Mouse (Mus musculus): Measurements from ENCODE around the gene Gna15. TPM values are rescaled to one million over a fixed set of nuclear protein-coding genes. Genes with fewer than 3 reads are reported as not detected.

Gene Gna15
- polyA plus RNA-seq, 1 experiment: 0.16 TPM

- H3K79me2 ChIP-seq (ENCODE audit: control insufficient read depth, insufficient read depth): no peaks in the 10 kb centered on the region
- no peak overlapping the region for H3ac ChIP-seq (ENCODE audit: control insufficient read depth, insufficient read length, low read depth)
- no peaks in the 10 kb centered on the region for H3K79me3 ChIP-seq (ENCODE audit: low read depth)
- TF ChIP-seq CTCF (IDR thresholded peaks at IDR 0.05; ENCODE audit: control insufficient read depth, insufficient read depth, insufficient read length) (no peak), FOSL1 (IDR thresholded peaks at IDR 0.05; ENCODE audit: insufficient read depth, low read length, poor library complexity, severe bottlenecking) (no peak), MYOG (IDR thresholded peaks at IDR 0.05; ENCODE audit: control insufficient read depth, extremely low read depth, insufficient read length) (no peak), MYOD1 (IDR thresholded peaks at IDR 0.05; ENCODE audit: control insufficient read depth, insufficient read length, low read depth) (no peak), MAX (IDR thresholded peaks at IDR 0.05) (no peak), CEBPB (IDR thresholded peaks at IDR 0.05; ENCODE audit: low read depth) (no peak), USF1 (IDR thresholded peaks at IDR 0.05; ENCODE audit: low read depth) (no peak)
- H3K36me3 ChIP-seq (ENCODE audit: control insufficient read depth, insufficient read depth): no peaks in the 10 kb centered on the region
- H3K4me3 ChIP-seq (ENCODE audit: insufficient read depth, poor library complexity, severe bottlenecking): no peak overlapping the region
- peaks cover 8% of the 10 kb centered on the region for H3K27me3 ChIP-seq (ENCODE audit: control insufficient read depth, insufficient read depth, insufficient read length)
These were observed 62.2 kb downstream of the Gna15 start for GRCm38 (mm10) chr10:81461673-81462414.

DNA sequence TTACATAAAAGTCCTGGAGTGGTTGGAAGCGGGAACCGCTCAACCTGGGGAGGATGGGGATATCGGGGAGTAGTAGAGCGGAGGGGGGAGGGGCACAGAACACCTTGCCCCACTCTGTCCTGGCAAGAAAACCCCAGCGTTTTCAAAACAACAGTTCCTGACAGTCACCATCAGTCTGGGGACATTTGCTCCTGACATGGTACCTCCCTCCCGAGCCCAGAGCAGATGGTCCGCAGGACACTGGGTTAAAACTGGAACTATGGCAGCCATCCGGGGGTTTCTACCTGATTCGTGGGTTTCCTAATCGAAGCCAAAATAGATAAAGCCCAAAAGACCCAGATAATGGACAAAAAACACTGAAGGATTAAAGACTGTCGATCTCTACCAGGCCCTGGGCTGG, 63.1 kb downstream of the Gna15 start:
- no peaks in the 10 kb centered on the region for H3K27me3 ChIP-seq (ENCODE audit: control insufficient read depth, insufficient read depth, insufficient read length)
- no peak overlapping the region for H3K4me3 ChIP-seq (ENCODE audit: insufficient read depth, poor library complexity, severe bottlenecking)
- no peaks in the 10 kb centered on the region for H3K79me3 ChIP-seq (ENCODE audit: low read depth)
- TF ChIP-seq MAX (IDR thresholded peaks at IDR 0.05) (no peak), CEBPB (IDR thresholded peaks at IDR 0.05; ENCODE audit: low read depth) (no peak), CTCF (IDR thresholded peaks at IDR 0.05; ENCODE audit: control insufficient read depth, insufficient read depth, insufficient read length) (no peak), MYOD1 (IDR thresholded peaks at IDR 0.05; ENCODE audit: control insufficient read depth, insufficient read length, low read depth) (no peak), USF1 (IDR thresholded peaks at IDR 0.05; ENCODE audit: low read depth) (no peak), MYOG (IDR thresholded peaks at IDR 0.05; ENCODE audit: control insufficient read depth, extremely low read depth, insufficient read length) (no peak), FOSL1 (IDR thresholded peaks at IDR 0.05; ENCODE audit: insufficient read depth, low read length, poor library complexity, severe bottlenecking) (no peak)
- no peak overlapping the region for H3ac ChIP-seq (ENCODE audit: control insufficient read depth, insufficient read length, low read depth)
- no peaks in the 10 kb centered on the region for H3K36me3 ChIP-seq (ENCODE audit: control insufficient read depth, insufficient read depth)
- H3K79me2 ChIP-seq (ENCODE audit: control insufficient read depth, insufficient read depth): no peaks in the 10 kb centered on the region

GRCm38 (mm10) chr10:81460471-81460870, 63.6 kb downstream of the Gna15 start:
- no peak overlapping the region for H3ac ChIP-seq (ENCODE audit: control insufficient read depth, insufficient read length, low read depth)
- H3K79me2 ChIP-seq (ENCODE audit: control insufficient read depth, insufficient read depth): no peaks in the 10 kb centered on the region
- H3K4me3 ChIP-seq (ENCODE audit: insufficient read depth, poor library complexity, severe bottlenecking): no peak overlapping the region
- H3K27me3 ChIP-seq (ENCODE audit: control insufficient read depth, insufficient read depth, insufficient read length): no peaks in the 10 kb centered on the region
- TF ChIP-seq USF1 (IDR thresholded peaks at IDR 0.05; ENCODE audit: low read depth) (no peak), CTCF (IDR thresholded peaks at IDR 0.05; ENCODE audit: control insufficient read depth, insufficient read depth, insufficient read length) (no peak), MYOD1 (IDR thresholded peaks at IDR 0.05; ENCODE audit: control insufficient read depth, insufficient read length, low read depth) (no peak), MAX (IDR thresholded peaks at IDR 0.05) (no peak), CEBPB (IDR thresholded peaks at IDR 0.05; ENCODE audit: low read depth) (no peak), FOSL1 (IDR thresholded peaks at IDR 0.05; ENCODE audit: insufficient read depth, low read length, poor library complexity, severe bottlenecking) (no peak), MYOG (IDR thresholded peaks at IDR 0.05; ENCODE audit: control insufficient read depth, extremely low read depth, insufficient read length) (no peak)
- no peaks in the 10 kb centered on the region for H3K79me3 ChIP-seq (ENCODE audit: low read depth)
- no peaks in the 10 kb centered on the region for H3K36me3 ChIP-seq (ENCODE audit: control insufficient read depth, insufficient read depth)

GRCm38 (mm10) chr10:81459399-81459798, 64.6 kb downstream of the Gna15 start:
- Histone ChIP-seq H3ac (ENCODE audit: control insufficient read depth, insufficient read length, low read depth) (no peak overlapping the region), H3K27me3 (ENCODE audit: control insufficient read depth, insufficient read depth, insufficient read length) (no peaks in the 10 kb centered on the region)
- TF ChIP-seq CEBPB (IDR thresholded peaks at IDR 0.05; ENCODE audit: low read depth): no peak
- no peak for TF ChIP-seq MYOD1 (IDR thresholded peaks at IDR 0.05; ENCODE audit: control insufficient read depth, insufficient read length, low read depth)
- no peak for TF ChIP-seq MYOG (IDR thresholded peaks at IDR 0.05; ENCODE audit: control insufficient read depth, extremely low read depth, insufficient read length)
- TF ChIP-seq USF1 (IDR thresholded peaks at IDR 0.05; ENCODE audit: low read depth): no peak
- no peak for TF ChIP-seq MAX (IDR thresholded peaks at IDR 0.05)
- no peak for TF ChIP-seq FOSL1 (IDR thresholded peaks at IDR 0.05; ENCODE audit: insufficient read depth, low read length, poor library complexity, severe bottlenecking)
- no peak for TF ChIP-seq CTCF (IDR thresholded peaks at IDR 0.05; ENCODE audit: control insufficient read depth, insufficient read depth, insufficient read length)

DNA sequence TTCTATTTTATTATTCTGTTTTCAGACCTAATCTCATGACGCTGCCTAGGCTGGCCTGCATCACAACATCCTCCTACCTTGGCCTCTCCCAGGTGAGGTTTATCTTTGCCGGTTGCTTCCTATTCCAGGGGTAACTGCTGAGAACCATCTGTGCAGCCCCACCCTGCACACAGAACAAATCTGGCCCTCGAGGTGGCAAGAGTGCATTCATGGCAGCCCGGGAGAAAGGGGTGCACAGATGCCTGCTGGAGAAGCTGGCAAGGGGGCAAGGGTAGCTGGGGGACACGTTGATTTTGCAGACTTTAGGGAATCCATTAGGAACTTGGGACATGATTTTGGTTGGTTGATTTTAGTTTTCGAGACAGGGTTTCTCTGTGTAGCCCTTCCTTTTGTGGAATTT, 65.8 kb downstream of the Gna15 start:
- Histone ChIP-seq H3K79me3 (ENCODE audit: low read depth) (no peaks in the 10 kb centered on the region), H3K79me2 (ENCODE audit: control insufficient read depth, insufficient read depth) (no peaks in the 10 kb centered on the region), H3K27me3 (ENCODE audit: control insufficient read depth, insufficient read depth, insufficient read length) (no peaks in the 10 kb centered on the region), H3K36me3 (ENCODE audit: control insufficient read depth, insufficient read depth) (no peaks in the 10 kb centered on the region), H3ac (ENCODE audit: control insufficient read depth, insufficient read length, low read depth) (no peak overlapping the region), H3K4me3 (ENCODE audit: insufficient read depth, poor library complexity, severe bottlenecking) (no peak overlapping the region)
- TF ChIP-seq MYOD1 (IDR thresholded peaks at IDR 0.05; ENCODE audit: control insufficient read depth, insufficient read length, low read depth) (no peak), MYOG (IDR thresholded peaks at IDR 0.05; ENCODE audit: control insufficient read depth, extremely low read depth, insufficient read length) (no peak), CTCF (IDR thresholded peaks at IDR 0.05; ENCODE audit: control insufficient read depth, insufficient read depth, insufficient read length) (no peak), CEBPB (IDR thresholded peaks at IDR 0.05; ENCODE audit: low read depth) (no peak), USF1 (IDR thresholded peaks at IDR 0.05; ENCODE audit: low read depth) (no peak), FOSL1 (IDR thresholded peaks at IDR 0.05; ENCODE audit: insufficient read depth, low read length, poor library complexity, severe bottlenecking) (no peak), MAX (IDR thresholded peaks at IDR 0.05) (no peak)

More at GRCm38 (mm10) chr10:81459399-81459798, 64.6 kb downstream of the Gna15 start:
- no peaks in the 10 kb centered on the region for H3K36me3 ChIP-seq (ENCODE audit: control insufficient read depth, insufficient read depth)
- no peaks in the 10 kb centered on the region for H3K79me2 ChIP-seq (ENCODE audit: control insufficient read depth, insufficient read depth)
- no peaks in the 10 kb centered on the region for H3K79me3 ChIP-seq (ENCODE audit: low read depth)
- no peak overlapping the region for H3K4me3 ChIP-seq (ENCODE audit: insufficient read depth, poor library complexity, severe bottlenecking)

Data from C2C12 (cell line).